Comparison of ENCODE assay signal across 15 mouse cellular contexts in genomic region chr7:92920857-92921172, GRCm38 (mm10). TPM values are rescaled to one million over a fixed set of nuclear protein-coding genes. Genes with fewer than 3 reads are reported as not detected.
DNase-seq lines count a peak whose midpoint lies in the region; ATAC-seq and TF ChIP-seq lines count a peak whose summit lies in the region.
"Had no signal": no experiment of that assay in that cellular context is flagged by ENCODE, and none has a peak within 500 bp of the region (broad histone marks: within the 10 kb centered on the region; RNA-seq: fewer than 3 reads in every experiment).

No protein-coding gene starts in this region.

- no peak for TF ChIP-seq CTCF in brain, embryonic 14.5 days (IDR thresholded peaks at IDR 0.05; ENCODE audit: borderline replicate concordance, extremely low read depth, insufficient read depth, insufficient read length)

- H3K36me3 ChIP-seq in forebrain, embryonic 14.5 days (ENCODE audit: control insufficient read depth, insufficient read depth, low read length) = no peaks in the 10 kb centered on the region
- H3K36me3 ChIP-seq in forebrain, embryonic 12.5 days (replicated peaks) = no peaks in the 10 kb centered on the region
- no peaks in the 10 kb centered on the region for H3K36me3 ChIP-seq in forebrain, embryonic 16.5 days (ENCODE audit: control insufficient read depth, insufficient read depth)
- H3K36me3 ChIP-seq: embryonic facial prominence, embryonic 12.5 days had no signal

- no peaks in the 10 kb centered on the region for H3K4me1 ChIP-seq in forebrain, embryonic 14.5 days (ENCODE audit: control insufficient read depth, insufficient read depth, low read length)
- no peaks in the 10 kb centered on the region for H3K4me1 ChIP-seq in forebrain, embryonic 12.5 days
- H3K4me1 ChIP-seq in forebrain, embryonic 16.5 days (replicated peaks; ENCODE audit: control insufficient read depth, insufficient read depth, low read length) = no peaks in the 10 kb centered on the region
- H3K4me1 ChIP-seq: embryonic facial prominence, embryonic 10.5 days; embryonic facial prominence, embryonic 12.5 days had no signal

- DNase-seq in forebrain, embryonic 14.5 days (ENCODE audit: low spot score) = peak; percentile 33
- peak; percentile 25 for DNase-seq in brain, embryonic 14.5 days (ENCODE audit: low read depth)
- DNase-seq: adrenal gland, adult 2 months; adrenal gland, postnatal 25 days; cerebellum, adult 11-12 months; cerebellum, adult 2 months; cerebellum, adult 9-10 months; cerebellum, postnatal 10 days; cerebellum, postnatal 25 days had no signal

- no peak for TF ChIP-seq POLR2A in brain, embryonic 14.5 days (IDR thresholded peaks at IDR 0.05; ENCODE audit: borderline replicate concordance, extremely low read depth, insufficient read depth, insufficient read length, poor library complexity, severe bottlenecking)

- no peak overlapping the region for H3K9ac ChIP-seq in forebrain, embryonic 14.5 days (ENCODE audit: low read length)
- H3K9ac ChIP-seq in forebrain, embryonic 12.5 days = no peak overlapping the region
- H3K9ac ChIP-seq in forebrain, embryonic 16.5 days (replicated peaks; ENCODE audit: low read depth, low read length) = no peak overlapping the region
- H3K9ac ChIP-seq: embryonic facial prominence, embryonic 12.5 days had no signal

- no peak for ATAC-seq in forebrain, embryonic 14.5 days
- no peak for ATAC-seq in forebrain, embryonic 12.5 days (ENCODE audit: low FRiP score)
- peak; percentile 83 for ATAC-seq in forebrain, embryonic 16.5 days
- no peak for ATAC-seq in megakaryocyte-erythroid progenitor cell, adult 5-6 weeks (replicated peaks; ENCODE audit: low FRiP score, low TSS enrichment, poor library complexity, severe bottlenecking)
- no peak for ATAC-seq in granulocyte monocyte progenitor cell, adult 5-6 weeks (replicated peaks; ENCODE audit: poor library complexity, severe bottlenecking)

- no peaks in the 10 kb centered on the region for H3K27me3 ChIP-seq in forebrain, embryonic 14.5 days (replicated peaks; ENCODE audit: control insufficient read depth, insufficient read depth, low read length)
- no peaks in the 10 kb centered on the region for H3K27me3 ChIP-seq in forebrain, embryonic 12.5 days
- H3K27me3 ChIP-seq in forebrain, embryonic 16.5 days (replicated peaks; ENCODE audit: control insufficient read depth, insufficient read depth, low read length) = no peaks in the 10 kb centered on the region
- H3K27me3 ChIP-seq: embryonic facial prominence, embryonic 12.5 days had no signal

- H3K4me2 ChIP-seq in forebrain, embryonic 14.5 days (ENCODE audit: low read length) = no peak overlapping the region
- H3K4me2 ChIP-seq in forebrain, embryonic 12.5 days = no peak overlapping the region
- no peak overlapping the region for H3K4me2 ChIP-seq in forebrain, embryonic 16.5 days (ENCODE audit: low read length)
- H3K4me2 ChIP-seq: embryonic facial prominence, embryonic 12.5 days had no signal

- H3K4me3 ChIP-seq in forebrain, embryonic 14.5 days (ENCODE audit: low read depth, low read length) = no peak overlapping the region
- no peak overlapping the region for H3K4me3 ChIP-seq in forebrain, embryonic 12.5 days (replicated peaks)
- H3K4me3 ChIP-seq in forebrain, embryonic 16.5 days (replicated peaks; ENCODE audit: low read length) = no peak overlapping the region
- H3K4me3 ChIP-seq: embryonic facial prominence, embryonic 10.5 days; embryonic facial prominence, embryonic 12.5 days had no signal

- WGBS in forebrain, embryonic 14.5 days = 70% methylated on average over 2 of the region's 2 CpGs
- 80% methylated on average over 2 of the region's 2 CpGs for WGBS in forebrain, embryonic 12.5 days
- WGBS in forebrain, embryonic 16.5 days = 56% methylated on average over 2 of the region's 2 CpGs

- H3K9me3 ChIP-seq in forebrain, embryonic 14.5 days (replicated peaks; ENCODE audit: control insufficient read depth, low read length) = no peaks in the 10 kb centered on the region
- no peaks in the 10 kb centered on the region for H3K9me3 ChIP-seq in forebrain, embryonic 12.5 days
- no peaks in the 10 kb centered on the region for H3K9me3 ChIP-seq in forebrain, embryonic 16.5 days (ENCODE audit: control insufficient read depth, low read length)
- H3K9me3 ChIP-seq: embryonic facial prominence, embryonic 10.5 days; embryonic facial prominence, embryonic 12.5 days had no signal

- no peak overlapping the region for H3K27ac ChIP-seq in forebrain, embryonic 14.5 days (ENCODE audit: low read depth, low read length)
- no peak overlapping the region for H3K27ac ChIP-seq in forebrain, embryonic 12.5 days
- H3K27ac ChIP-seq in forebrain, embryonic 16.5 days (ENCODE audit: low read length) = no peak overlapping the region
- H3K27ac ChIP-seq: embryonic facial prominence, embryonic 10.5 days; embryonic facial prominence, embryonic 12.5 days had no signal

RNA-seq across cellular contexts. Expression of gene Prcp, which starts 46.5 kb away (rescaled TPM):
- 14.5 and 17.0 TPM in 2 replicates for polyA plus RNA-seq in forebrain, embryonic 14.5 days (2014; fragmentation: Nextera tagmentation; extraction: Ambion mirVana)
- 16.6 and 18.3 TPM in 2 replicates for polyA plus RNA-seq in forebrain, embryonic 12.5 days (2016; fragmentation: Nextera tagmentation; extraction: Ambion mirVana)
- polyA plus RNA-seq in brain, embryonic 14.5 days (2012; rRNA removed) = 14.4 and 20.3 TPM in 2 replicates
- 17.3 and 19.7 TPM in 2 replicates for polyA plus RNA-seq in forebrain, embryonic 16.5 days (2015; fragmentation: Nextera tagmentation; extraction: Ambion mirVana)
- total RNA-seq in megakaryocyte-erythroid progenitor cell, adult 5-6 weeks (2014; fragmentation: Nextera tagmentation) = 66.5 and 85.8 TPM in 2 replicates
- total RNA-seq in megakaryocyte-erythroid progenitor cell, adult 5-6 weeks (2017) = 44.4 and 50.3 TPM in 2 replicates
- 62.9 and 70.4 TPM in 2 replicates for total RNA-seq in granulocyte monocyte progenitor cell, adult 5-6 weeks (2014; fragmentation: Nextera tagmentation)
- 40.3 and 46.4 TPM in 2 replicates for total RNA-seq in granulocyte monocyte progenitor cell, adult 5-6 weeks (2017)

RNA-seq across cellular contexts. Expression of gene Ddias, which starts 46.8 kb away (rescaled TPM):
- polyA plus RNA-seq in forebrain, embryonic 14.5 days (2014; fragmentation: Nextera tagmentation; extraction: Ambion mirVana) = 9.5 and 10.9 TPM in 2 replicates
- 19.7 and 21.5 TPM in 2 replicates for polyA plus RNA-seq in forebrain, embryonic 12.5 days (2016; fragmentation: Nextera tagmentation; extraction: Ambion mirVana)
- 2.6 and 3.5 TPM in 2 replicates for polyA plus RNA-seq in brain, embryonic 14.5 days (2012; rRNA removed)
- polyA plus RNA-seq in forebrain, embryonic 16.5 days (2015; fragmentation: Nextera tagmentation; extraction: Ambion mirVana) = 6.6 and 9.6 TPM in 2 replicates
- 22.1 and 22.7 TPM in 2 replicates for total RNA-seq in megakaryocyte-erythroid progenitor cell, adult 5-6 weeks (2014; fragmentation: Nextera tagmentation)
- total RNA-seq in megakaryocyte-erythroid progenitor cell, adult 5-6 weeks (2017) = 25.2 and 25.9 TPM in 2 replicates
- total RNA-seq in granulocyte monocyte progenitor cell, adult 5-6 weeks (2014; fragmentation: Nextera tagmentation) = 7.9 and 19.5 TPM in 2 replicates
- total RNA-seq in granulocyte monocyte progenitor cell, adult 5-6 weeks (2017) = 10.9 and 13.7 TPM in 2 replicates
- polyA plus RNA-seq: adrenal gland, adult 2 months had no signal
